Comparison of ENCODE assay signal across 18 mouse cellular contexts in genomic region chr15:41232406-41233060, GRCm38 (mm10).
DNase-seq lines count a peak whose midpoint lies in the region; ATAC-seq and TF ChIP-seq lines count a peak whose summit lies in the region.
"Had no signal": no experiment of that assay in that cellular context is flagged by ENCODE, and none has a peak within 500 bp of the region (broad histone marks: within the 10 kb centered on the region; RNA-seq: fewer than 3 reads in every experiment).

No protein-coding gene starts in this region.

- no peak for TF ChIP-seq CTCF in liver, postnatal 0 days (IDR thresholded peaks at IDR 0.05; ENCODE audit: low read depth)
- TF ChIP-seq CTCF in brain, embryonic 14.5 days (IDR thresholded peaks at IDR 0.05; ENCODE audit: borderline replicate concordance, extremely low read depth, insufficient read depth, insufficient read length): no peak

- 46% methylated on average over 2 of the region's 2 CpGs for WGBS in liver, postnatal 0 days (ENCODE audit: insufficient replicate concordance)
- WGBS in liver, embryonic 11.5 days: 56% methylated on average over 2 of the region's 2 CpGs

- H3K27ac ChIP-seq in liver, postnatal 0 days (ENCODE audit: low read depth): 0 out of 2 replicates have a peak overlapping the region, but pooled peaks have one; percentile 29
- no peak overlapping the region for H3K27ac ChIP-seq in liver, embryonic 11.5 days (ENCODE audit: low read depth, low read length)
- H3K27ac ChIP-seq: embryonic facial prominence, embryonic 13.5 days; left cerebral cortex, adult 2 months; liver, embryonic 15.5 days; neural tube, embryonic 12.5 days had no signal

- H3K4me2 ChIP-seq in liver, postnatal 0 days (ENCODE audit: low read depth, low read length): no peak overlapping the region
- H3K4me2 ChIP-seq in liver, embryonic 11.5 days: no peak overlapping the region
- H3K4me2 ChIP-seq: embryonic facial prominence, embryonic 13.5 days; liver, embryonic 15.5 days; neural tube, embryonic 12.5 days had no signal

- H3K27me3 ChIP-seq in liver, postnatal 0 days (ENCODE audit: insufficient read depth, low read length): no peaks in the 10 kb centered on the region
- H3K27me3 ChIP-seq in liver, embryonic 11.5 days (replicated peaks; ENCODE audit: control insufficient read depth, insufficient read depth, low read length): no peaks in the 10 kb centered on the region
- H3K27me3 ChIP-seq: embryonic facial prominence, embryonic 13.5 days; liver, embryonic 15.5 days; megakaryocyte, embryonic 14.5 days; neural tube, embryonic 12.5 days had no signal

- no peaks in the 10 kb centered on the region for H3K36me3 ChIP-seq in liver, postnatal 0 days (replicated peaks; ENCODE audit: insufficient read depth, low read length)
- no peaks in the 10 kb centered on the region for H3K36me3 ChIP-seq in liver, embryonic 11.5 days (ENCODE audit: control insufficient read depth, insufficient read depth, low read length)
- H3K36me3 ChIP-seq: embryonic facial prominence, embryonic 13.5 days; liver, embryonic 15.5 days; neural tube, embryonic 12.5 days had no signal

- DNase-seq in adrenal gland, adult (ENCODE audit: inconsistent age in 2 of 2, low spot score in 1 of 2): peak; percentile 7 to 72
- no peak for DNase-seq in adrenal gland, postnatal 4 days (ENCODE audit: low spot score in 2 of 2)
- DNase-seq in liver, postnatal 0 days: no peak
- DNase-seq in liver, embryonic 11.5 days (ENCODE audit: low spot score): no peak
- DNase-seq in brain, embryonic 14.5 days (ENCODE audit: low read depth): peak; percentile 5
- peak; percentile 7 to 65 for DNase-seq in layer of hippocampus, postnatal 14 days (ENCODE audit: low spot score in 2 of 2)
- no peak for DNase-seq in thymus, postnatal 4 days
- DNase-seq in gastrocnemius, postnatal 10 days: no peak
- DNase-seq: cerebellum, adult 8-10 months; heart, adult 11 months; kidney, adult 18-20 months; lung, postnatal 10 days had no signal

- no peak for TF ChIP-seq POLR2A in brain, embryonic 14.5 days (IDR thresholded peaks at IDR 0.05; ENCODE audit: borderline replicate concordance, extremely low read depth, insufficient read depth, insufficient read length, poor library complexity, severe bottlenecking)

- TF ChIP-seq EP300 in liver, postnatal 0 days (IDR thresholded peaks at IDR 0.05; ENCODE audit: low read depth): no peak

- peak; percentile 87 for ATAC-seq in liver, postnatal 0 days
- no peak for ATAC-seq in liver, embryonic 11.5 days (replicated peaks; ENCODE audit: low FRiP score)
- ATAC-seq: forebrain, embryonic 16.5 days had no signal

- no peak overlapping the region for H3K4me3 ChIP-seq in liver, postnatal 0 days (ENCODE audit: low read depth, low read length)
- no peak overlapping the region for H3K4me3 ChIP-seq in liver, embryonic 11.5 days (ENCODE audit: low read depth, low read length)
- H3K4me3 ChIP-seq: embryonic facial prominence, embryonic 13.5 days; left cerebral cortex, adult 2 months; liver, embryonic 15.5 days; megakaryocyte, embryonic 14.5 days; neural tube, embryonic 12.5 days had no signal

- H3K9me3 ChIP-seq in liver, postnatal 0 days (ENCODE audit: low read length): no peaks in the 10 kb centered on the region
- no peaks in the 10 kb centered on the region for H3K9me3 ChIP-seq in liver, embryonic 11.5 days (ENCODE audit: control insufficient read depth, low read length)
- H3K9me3 ChIP-seq: embryonic facial prominence, embryonic 13.5 days; liver, embryonic 15.5 days; neural tube, embryonic 12.5 days had no signal

- H3K4me1 ChIP-seq in liver, postnatal 0 days (ENCODE audit: insufficient read depth): no peaks in the 10 kb centered on the region
- H3K4me1 ChIP-seq in liver, embryonic 11.5 days (replicated peaks; ENCODE audit: control insufficient read depth, insufficient read depth, low read length): no peaks in the 10 kb centered on the region
- H3K4me1 ChIP-seq: embryonic facial prominence, embryonic 13.5 days; liver, embryonic 15.5 days; megakaryocyte, embryonic 14.5 days; neural tube, embryonic 12.5 days had no signal

- no peak overlapping the region for H3K9ac ChIP-seq in liver, postnatal 0 days (replicated peaks)
- H3K9ac ChIP-seq in liver, embryonic 11.5 days (ENCODE audit: low read depth, low read length): no peak overlapping the region
- H3K9ac ChIP-seq: embryonic facial prominence, embryonic 13.5 days; liver, embryonic 15.5 days; neural tube, embryonic 12.5 days had no signal

Comparison
In these comparisons a context has a peak if more than half of its experiments do, and no peak if none do; other contexts are left out.
1. DNase-seq: peak in adrenal gland, adult (2 of 2), brain, embryonic 14.5 days (single experiment) and layer of hippocampus, postnatal 14 days (2 of 2); none in adrenal gland, postnatal 4 days (0 of 2), liver, postnatal 0 days (single experiment), liver, embryonic 11.5 days (single experiment), thymus, postnatal 4 days (single experiment) and gastrocnemius, postnatal 10 days (single experiment).